Mouse (Mus musculus) neural tube, embryonic 11.5 days (tissue): ENCODE data around the gene Fam107b. TPM values are rescaled to one million over a fixed set of nuclear protein-coding genes. Genes with fewer than 3 reads are reported as not detected.
"Not testable (repeated sequence)": the region's sequence is repeated elsewhere in the genome, so short reads cannot be mapped to it uniquely, and the experiment has no call there.

Experiments
- ATAC-seq: fragments of 200-750 bp; cut with Nextera tagmentation; 2 replicates; pipeline ENCODE4 v1.8.0; 2017; ENCODE audit warnings: moderate number of reproducible peaks, mild to moderate bottlenecking, moderate TSS enrichment, moderate library complexity; ENCODE audit not compliant: insufficient read depth, low FRiP score, low TSS enrichment
- DNase-seq: peaks from one replicate; pipeline ENCODE4 v3.0.0-alpha.2; 2015; ENCODE audit warnings: low spot score
- H3K27ac ChIP-seq: fragments of 300-500 bp; sonication (generic); 2 replicates; pipeline ENCODE4 v1.5.1; 2014; ENCODE audit warnings: low read depth, mild to moderate bottlenecking, low read length
- H3K27me3 ChIP-seq: fragments of 300-500 bp; sonication (generic); 2 replicates; pipeline ENCODE4 v1.6.1; 2014; ENCODE audit warnings: mild to moderate bottlenecking, low read length, mixed read lengths; ENCODE audit not compliant: control insufficient read depth, insufficient read depth
- H3K36me3 ChIP-seq: fragments of 300-500 bp; sonication (generic); 2 replicates; pipeline ENCODE4 v1.6.1; 2014; ENCODE audit warnings: mild to moderate bottlenecking, low read length, moderate library complexity, mixed read lengths; ENCODE audit not compliant: control insufficient read depth, insufficient read depth
- H3K4me1 ChIP-seq: fragments of 300-500 bp; sonication (generic); 2 replicates; pipeline ENCODE4 v1.6.1; 2014; ENCODE audit warnings: low read length, mixed read lengths; ENCODE audit not compliant: control insufficient read depth, insufficient read depth
- H3K4me2 ChIP-seq: fragments of 300-500 bp; sonication (generic); 2 replicates; pipeline ENCODE4 v1.6.1; 2014; ENCODE audit warnings: low read depth, mild to moderate bottlenecking, moderate library complexity
- H3K4me3 ChIP-seq: fragments of 300-500 bp; sonication (generic); 2 replicates; pipeline ENCODE4 v1.5.1; 2014; ENCODE audit warnings: low read depth, low read length
- H3K9ac ChIP-seq: fragments of 300-500 bp; sonication (generic); 2 replicates; pipeline ENCODE4 v1.6.1; 2014; ENCODE audit warnings: mild to moderate bottlenecking, low read length
- H3K9me3 ChIP-seq: fragments of 300-500 bp; sonication (generic); 2 replicates; pipeline ENCODE4 v1.6.1; 2016; ENCODE audit warnings: low read length; ENCODE audit not compliant: control insufficient read depth
- WGBS: fragments of 180-500 bp; shearing (Covaris S2); extraction: QIAGEN DNeasy Blood & Tissue Kit; methylation state at CpG from one replicate; pipeline ENCODE4 v1.1.7; 2014; 5-methylcytosine and 5-hydroxymethylcytosine counted together
- polyA plus RNA-seq: library from polyadenylated mRNA; unstranded; fragments of >200 nt; fragmentation: Nextera tagmentation; extraction: Ambion mirVana; gene quantifications from 2 replicates; pipeline ENCODE4 v1.2.1, GENCODE M21; 2014

Fam107b gene
- polyA plus RNA-seq, 1 experiment from 2014 or later = 64.4 TPM

GRCm38 (mm10) chr2:3690221-3690620 lies 119.9 kb downstream of the Fam107b start:
- H3K4me3 ChIP-seq = no peak overlapping the region
- DNase-seq (no peak), ATAC-seq (no peak)
- H3K36me3 ChIP-seq = no peaks in the 10 kb centered on the region
- H3K4me1 ChIP-seq = no peaks in the 10 kb centered on the region
- no peak overlapping the region for H3K4me2 ChIP-seq
- H3K9me3 ChIP-seq = no peaks in the 10 kb centered on the region
- no peaks in the 10 kb centered on the region for H3K27me3 ChIP-seq
- H3K9ac ChIP-seq = no peak overlapping the region
- 76% methylated on average over 4 of the region's 4 CpGs for WGBS
- no peak overlapping the region for H3K27ac ChIP-seq

GRCm38 (mm10) chr2:3692833-3693232 lies 122.5 kb downstream of the Fam107b start:
- H3K4me2 ChIP-seq = no peak overlapping the region
- DNase-seq (no peak), ATAC-seq (no peak)
- no peak overlapping the region for H3K4me3 ChIP-seq
- no peak overlapping the region for H3K27ac ChIP-seq
- H3K27me3 ChIP-seq = no peaks in the 10 kb centered on the region
- no peaks in the 10 kb centered on the region for H3K36me3 ChIP-seq
- no peaks in the 10 kb centered on the region for H3K9me3 ChIP-seq
- 90% methylated on average over 2 of the region's 2 CpGs for WGBS
- H3K9ac ChIP-seq = no peak overlapping the region
- H3K4me1 ChIP-seq = no peaks in the 10 kb centered on the region

- ATAC-seq (no peak), DNase-seq (no peak)
- Histone ChIP-seq H3K9ac (no peak overlapping the region), H3K9me3 (no peaks in the 10 kb centered on the region), H3K36me3 (no peaks in the 10 kb centered on the region), H3K27ac (no peak overlapping the region), H3K4me2 (no peak overlapping the region), H3K4me1 (no peaks in the 10 kb centered on the region), H3K4me3 (no peak overlapping the region), H3K27me3 (no peaks in the 10 kb centered on the region)
- WGBS = 89% methylated on average over 5 of the region's 5 CpGs
Observed at GRCm38 (mm10) chr2:3695900-3696299, 125.6 kb downstream of the Fam107b start.

- DNase-seq (no peak), ATAC-seq (no peak)
- no peaks in the 10 kb centered on the region for H3K9me3 ChIP-seq
- no peak overlapping the region for H3K9ac ChIP-seq
- no peaks in the 10 kb centered on the region for H3K27me3 ChIP-seq
- H3K27ac ChIP-seq = no peak overlapping the region
- H3K36me3 ChIP-seq = no peaks in the 10 kb centered on the region
- no peak overlapping the region for H3K4me3 ChIP-seq
- WGBS = 93% methylated on average over 1 of the region's 1 CpGs
- H3K4me1 ChIP-seq = no peaks in the 10 kb centered on the region
- H3K4me2 ChIP-seq = no peak overlapping the region
Observed at GRCm38 (mm10) chr2:3700368-3700767, 130.1 kb downstream of the Fam107b start.

GRCm38 (mm10) chr2:3702640-3703190 lies 132.4 kb downstream of the Fam107b start:
- no peak overlapping the region for H3K27ac ChIP-seq
- no peak for ATAC-seq
- 85% methylated on average over 7 of the region's 7 CpGs for WGBS

GRCm38 (mm10) chr2:3703806-3704205 lies 133.5 kb downstream of the Fam107b start:
- H3K27me3 ChIP-seq = no peaks in the 10 kb centered on the region
- no peaks in the 10 kb centered on the region for H3K4me1 ChIP-seq
- DNase-seq (no peak), ATAC-seq (no peak)
- no peaks in the 10 kb centered on the region for H3K36me3 ChIP-seq
- H3K9me3 ChIP-seq = no peaks in the 10 kb centered on the region
- no peak overlapping the region for H3K9ac ChIP-seq
- H3K4me3 ChIP-seq = no peak overlapping the region
- WGBS = 83% methylated on average over 2 of the region's 2 CpGs
- H3K27ac ChIP-seq = no peak overlapping the region
- no peak overlapping the region for H3K4me2 ChIP-seq

More at GRCm38 (mm10) chr2:3702640-3703190, 132.4 kb downstream of the Fam107b start:
- Histone ChIP-seq H3K9me3 (no peaks in the 10 kb centered on the region), H3K36me3 (no peaks in the 10 kb centered on the region), H3K27me3 (no peaks in the 10 kb centered on the region), H3K4me3 (no peak overlapping the region), H3K9ac (no peak overlapping the region), H3K4me1 (no peaks in the 10 kb centered on the region), H3K4me2 (no peak overlapping the region)
- DNase-seq = no peak

- H3K9me3 ChIP-seq = no peaks in the 10 kb centered on the region
- H3K27me3 ChIP-seq = no peaks in the 10 kb centered on the region
- no peaks in the 10 kb centered on the region for H3K36me3 ChIP-seq
- DNase-seq (no peak), ATAC-seq (no peak)
- WGBS = 73% methylated on average over 9 of the region's 9 CpGs
- no peak overlapping the region for H3K27ac ChIP-seq
- no peaks in the 10 kb centered on the region for H3K4me1 ChIP-seq
- H3K4me3 ChIP-seq = no peak overlapping the region
- H3K9ac ChIP-seq = no peak overlapping the region
- no peak overlapping the region for H3K4me2 ChIP-seq
Observed at GRCm38 (mm10) chr2:3704311-3705162, 134.2 kb downstream of the Fam107b start.

- WGBS = 82% methylated on average over 3 of the region's 3 CpGs
Observed at GRCm38 (mm10) chr2:3705283-3705682, 135.0 kb downstream of the Fam107b start.

GRCm38 (mm10) chr2:3707236-3707635 lies 136.9 kb downstream of the Fam107b start:
- Histone ChIP-seq H3K4me1 (no peaks in the 10 kb centered on the region), H3K9ac (no peak overlapping the region), H3K27ac (no peak overlapping the region), H3K27me3 (no peaks in the 10 kb centered on the region), H3K4me2 (no peak overlapping the region), H3K36me3 (no peaks in the 10 kb centered on the region), H3K9me3 (no peaks in the 10 kb centered on the region), H3K4me3 (no peak overlapping the region)
- DNase-seq (no peak), ATAC-seq (no peak)
- 81% methylated on average over 1 of the region's 1 CpGs for WGBS

More at GRCm38 (mm10) chr2:3705283-3705682, 135.0 kb downstream of the Fam107b start:
- not testable (repeated sequence) for H3K36me3 ChIP-seq, H3K4me2 ChIP-seq, H3K4me3 ChIP-seq, H3K9me3 ChIP-seq, H3K4me1 ChIP-seq, H3K9ac ChIP-seq, H3K27ac ChIP-seq, H3K27me3 ChIP-seq, DNase-seq, ATAC-seq
